Mouse (Mus musculus) lung, postnatal 0 days (tissue): ENCODE results near the gene Grin2a.

Experiments used
- CTCF ChIP-seq: IDR thresholded peaks from 2 replicates; pipeline ENCODE4 v1.5.1; 2016; ENCODE audit warnings: antibody characterized with exemption, mild to moderate bottlenecking
- EP300 ChIP-seq: IDR thresholded peaks from 2 replicates; pipeline ENCODE4 v1.6.1; 2016; ENCODE audit warnings: antibody characterized with exemption, mild to moderate bottlenecking, control low read depth

- TF ChIP-seq CTCF (no peak), EP300 (no peak)
Observed at GRCm38 (mm10) chr16:9617215-9617614, 378.1 kb downstream of the Grin2a start.
